Mouse (Mus musculus) neural tube, embryonic 15.5 days (tissue): ENCODE measurements around the gene Cdcp1. TPM values are rescaled to one million over a fixed set of nuclear protein-coding genes. Genes with fewer than 3 reads are reported as not detected.

Source experiments
- ATAC-seq: fragments of 200-750 bp; cut with Nextera tagmentation; 2 replicates; pipeline ENCODE4 v1.8.0; 2017; ENCODE audit warnings: mild to moderate bottlenecking, moderate TSS enrichment, moderate library complexity; ENCODE audit not compliant: low FRiP score
- H3K27ac ChIP-seq: fragments of 300-500 bp; sonication (generic); replicated peaks from 2 replicates; pipeline ENCODE4 v1.5.1; 2015; ENCODE audit warnings: mild to moderate bottlenecking, inconsistent platforms
- H3K27me3 ChIP-seq: fragments of 300-500 bp; sonication (generic); replicated peaks from 2 replicates; pipeline ENCODE4 v1.6.1; 2015; ENCODE audit warnings: inconsistent platforms
- H3K36me3 ChIP-seq: fragments of 300-500 bp; sonication (generic); 2 replicates; pipeline ENCODE4 v1.6.1; 2015; ENCODE audit warnings: inconsistent platforms
- H3K4me1 ChIP-seq: fragments of 300-500 bp; sonication (generic); 2 replicates; pipeline ENCODE4 v1.6.1; 2015; ENCODE audit warnings: inconsistent platforms
- H3K4me2 ChIP-seq: fragments of 300-500 bp; sonication (generic); 2 replicates; pipeline ENCODE4 v1.6.1; 2015; ENCODE audit warnings: inconsistent platforms, mild to moderate bottlenecking, moderate library complexity
- H3K4me3 ChIP-seq: fragments of 300-500 bp; sonication (generic); replicated peaks from 2 replicates; pipeline ENCODE4 v1.5.1; 2015; ENCODE audit warnings: mild to moderate bottlenecking, inconsistent platforms
- H3K9ac ChIP-seq: fragments of 300-500 bp; sonication (generic); replicated peaks from 2 replicates; pipeline ENCODE4 v1.6.1; 2015; ENCODE audit warnings: mild to moderate bottlenecking, inconsistent platforms
- H3K9me3 ChIP-seq: fragments of 300-500 bp; sonication (generic); replicated peaks from 2 replicates; pipeline ENCODE4 v1.6.1; 2016; ENCODE audit warnings: inconsistent platforms
- WGBS: fragments of 180-500 bp; shearing (Covaris S2); methylation state at CpG from one replicate; pipeline ENCODE4 v1.1.7; 2015; ENCODE audit warnings: mixed read lengths; 5-methylcytosine and 5-hydroxymethylcytosine counted together
- polyA plus RNA-seq: library from polyadenylated mRNA; unstranded; fragments of >200 nt; fragmentation: Nextera tagmentation; extraction: Ambion mirVana; gene quantifications from 2 replicates; pipeline ENCODE4 v1.2.1, GENCODE M21; 2015

The Cdcp1 gene
- polyA plus RNA-seq, 1 experiment from 2014 or later, result 0.19 TPM

- H3K9ac ChIP-seq, result no peak overlapping the region
- no peaks in the 10 kb centered on the region for H3K36me3 ChIP-seq
- no peak for ATAC-seq
- H3K4me1 ChIP-seq, result no peaks in the 10 kb centered on the region
- H3K4me3 ChIP-seq, result no peak overlapping the region
- 91% methylated on average over 2 of the region's 2 CpGs for WGBS
- H3K4me2 ChIP-seq, result no peak overlapping the region
- no peaks in the 10 kb centered on the region for H3K27me3 ChIP-seq
- no peaks in the 10 kb centered on the region for H3K9me3 ChIP-seq
- H3K27ac ChIP-seq, result no peak overlapping the region
These were observed 8.9 kb downstream of the Cdcp1 start for GRCm38 (mm10) chr9:123206948-123207347.

GRCm38 (mm10) chr9:123206526-123206925 is 9.3 kb downstream of the Cdcp1 start:
- Histone ChIP-seq H3K9ac (no peak overlapping the region), H3K36me3 (no peaks in the 10 kb centered on the region), H3K4me2 (no peak overlapping the region), H3K27me3 (no peaks in the 10 kb centered on the region), H3K9me3 (no peaks in the 10 kb centered on the region), H3K4me3 (no peak overlapping the region), H3K4me1 (no peaks in the 10 kb centered on the region), H3K27ac (no peak overlapping the region)
- no peak for ATAC-seq
- WGBS, result 63% methylated on average over 2 of the region's 2 CpGs

- Histone ChIP-seq H3K9me3 (no peaks in the 10 kb centered on the region), H3K9ac (no peak overlapping the region), H3K4me3 (no peak overlapping the region), H3K4me2 (no peak overlapping the region), H3K36me3 (no peaks in the 10 kb centered on the region), H3K27me3 (no peaks in the 10 kb centered on the region), H3K4me1 (no peaks in the 10 kb centered on the region), H3K27ac (no peak overlapping the region)
- ATAC-seq, result no peak
- WGBS, result 81% methylated on average over 3 of the region's 3 CpGs
These were observed 15.7 kb downstream of the Cdcp1 start for GRCm38 (mm10) chr9:123200116-123200515.

GRCm38 (mm10) chr9:123188271-123188670 is 27.6 kb downstream of the Cdcp1 start:
- no peaks in the 10 kb centered on the region for H3K27me3 ChIP-seq
- no peaks in the 10 kb centered on the region for H3K9me3 ChIP-seq
- no peaks in the 10 kb centered on the region for H3K4me1 ChIP-seq
- no peak overlapping the region for H3K9ac ChIP-seq
- no peak overlapping the region for H3K27ac ChIP-seq
- ATAC-seq, result no peak
- H3K4me3 ChIP-seq, result no peak overlapping the region
- 85% methylated on average over 2 of the region's 2 CpGs for WGBS
- H3K36me3 ChIP-seq, result no peaks in the 10 kb centered on the region
- H3K4me2 ChIP-seq, result no peak overlapping the region

GRCm38 (mm10) chr9:123187589-123187988 is 28.2 kb downstream of the Cdcp1 start:
- no peak overlapping the region for H3K4me3 ChIP-seq
- no peak overlapping the region for H3K4me2 ChIP-seq
- ATAC-seq, result no peak
- no peaks in the 10 kb centered on the region for H3K36me3 ChIP-seq
- no peaks in the 10 kb centered on the region for H3K4me1 ChIP-seq
- no peaks in the 10 kb centered on the region for H3K27me3 ChIP-seq
- no peak overlapping the region for H3K27ac ChIP-seq
- 93% methylated on average over 5 of the region's 5 CpGs for WGBS
- H3K9ac ChIP-seq, result no peak overlapping the region
- H3K9me3 ChIP-seq, result no peaks in the 10 kb centered on the region

- Histone ChIP-seq H3K9me3 (no peaks in the 10 kb centered on the region), H3K4me2 (no peak overlapping the region), H3K27ac (no peak overlapping the region), H3K4me1 (no peaks in the 10 kb centered on the region), H3K9ac (no peak overlapping the region), H3K27me3 (no peaks in the 10 kb centered on the region), H3K36me3 (no peaks in the 10 kb centered on the region), H3K4me3 (no peak overlapping the region)
- ATAC-seq, result no peak
- 84% methylated on average over 5 of the region's 5 CpGs for WGBS
These were observed 29.7 kb downstream of the Cdcp1 start for GRCm38 (mm10) chr9:123186151-123186550.

- H3K9ac ChIP-seq, result no peak overlapping the region
- no peaks in the 10 kb centered on the region for H3K4me1 ChIP-seq
- no peak for ATAC-seq
- H3K9me3 ChIP-seq, result no peaks in the 10 kb centered on the region
- H3K27me3 ChIP-seq, result no peaks in the 10 kb centered on the region
- no peaks in the 10 kb centered on the region for H3K36me3 ChIP-seq
- H3K27ac ChIP-seq, result no peak overlapping the region
- 51% methylated on average over 2 of the region's 2 CpGs for WGBS
- no peak overlapping the region for H3K4me2 ChIP-seq
- no peak overlapping the region for H3K4me3 ChIP-seq
These were observed 30.3 kb downstream of the Cdcp1 start for GRCm38 (mm10) chr9:123185546-123185945.

GRCm38 (mm10) chr9:123183226-123183625 is 32.6 kb downstream of the Cdcp1 start:
- Histone ChIP-seq H3K4me1 (no peaks in the 10 kb centered on the region), H3K27me3 (no peaks in the 10 kb centered on the region), H3K27ac (no peak overlapping the region), H3K9ac (no peak overlapping the region), H3K9me3 (no peaks in the 10 kb centered on the region), H3K4me2 (no peak overlapping the region), H3K4me3 (no peak overlapping the region), H3K36me3 (no peaks in the 10 kb centered on the region)
- WGBS, result 85% methylated on average over 8 of the region's 8 CpGs
- ATAC-seq, result no peak

GRCm38 (mm10) chr9:123180003-123180402 is 35.8 kb downstream of the Cdcp1 start:
- WGBS, result 91% methylated on average over 6 of the region's 6 CpGs

GRCm38 (mm10) chr9:123177380-123178048 is 38.3 kb downstream of the Cdcp1 start:
- no peak overlapping the region for H3K9ac ChIP-seq
- H3K4me1 ChIP-seq, result no peaks in the 10 kb centered on the region
- H3K36me3 ChIP-seq, result no peaks in the 10 kb centered on the region
- H3K27ac ChIP-seq, result no peak overlapping the region
- no peaks in the 10 kb centered on the region for H3K9me3 ChIP-seq
- H3K27me3 ChIP-seq, result no peaks in the 10 kb centered on the region
- ATAC-seq, result no peak
- H3K4me2 ChIP-seq, result no peak overlapping the region
- 92% methylated on average over 9 of the region's 9 CpGs for WGBS
- H3K4me3 ChIP-seq, result no peak overlapping the region

More at GRCm38 (mm10) chr9:123180003-123180402, 35.8 kb downstream of the Cdcp1 start:
- H3K4me3 ChIP-seq, result no peak overlapping the region
- no peak overlapping the region for H3K4me2 ChIP-seq
- H3K4me1 ChIP-seq, result no peaks in the 10 kb centered on the region
- H3K9ac ChIP-seq, result no peak overlapping the region
- no peaks in the 10 kb centered on the region for H3K27me3 ChIP-seq
- no peak for ATAC-seq
- H3K36me3 ChIP-seq, result no peaks in the 10 kb centered on the region
- H3K27ac ChIP-seq, result no peak overlapping the region
- H3K9me3 ChIP-seq, result no peaks in the 10 kb centered on the region

GRCm38 (mm10) chr9:123174356-123174755 is 41.5 kb downstream of the Cdcp1 start:
- WGBS, result 39% methylated on average over 4 of the region's 4 CpGs
- ATAC-seq, result no peak
- Histone ChIP-seq H3K4me3 (no peak overlapping the region), H3K9me3 (no peaks in the 10 kb centered on the region), H3K36me3 (no peaks in the 10 kb centered on the region), H3K4me2 (no peak overlapping the region), H3K27ac (no peak overlapping the region), H3K4me1 (no peaks in the 10 kb centered on the region), H3K9ac (no peak overlapping the region), H3K27me3 (no peaks in the 10 kb centered on the region)

- Histone ChIP-seq H3K4me2 (no peak overlapping the region), H3K36me3 (no peaks in the 10 kb centered on the region), H3K4me1 (no peaks in the 10 kb centered on the region), H3K9ac (no peak overlapping the region), H3K27me3 (no peaks in the 10 kb centered on the region), H3K9me3 (no peaks in the 10 kb centered on the region), H3K27ac (no peak overlapping the region), H3K4me3 (no peak overlapping the region)
- 85% methylated on average over 6 of the region's 6 CpGs for WGBS
- no peak for ATAC-seq
These were observed 42.1 kb downstream of the Cdcp1 start for GRCm38 (mm10) chr9:123173760-123174159.
